Mouse (Mus musculus) cerebellum, adult 2 months (tissue): ENCODE measurements at regions not wholly inside any gene's neighbourhood (a gene's known extent, or its start where the extent isn't known, plus 50 kb on each side); places are given as distances from the start of the nearest gene placed in this dataset.

Source experiments
- CTCF ChIP-seq: fragments of 200-500 bp; IDR thresholded peaks from 2 replicates; pipeline ENCODE4 v1.5.1; 2011; ENCODE audit warnings: low read depth, mild to moderate bottlenecking, control low read depth, low read length, moderate library complexity, borderline replicate concordance; ENCODE audit not compliant: insufficient read depth
- POLR2A ChIP-seq: fragments of 200-500 bp; IDR thresholded peaks from 2 replicates; pipeline ENCODE4 v1.6.1; 2011; ENCODE audit warnings: low read length, control low read depth, borderline replicate concordance; ENCODE audit not compliant: insufficient read depth

DNA sequence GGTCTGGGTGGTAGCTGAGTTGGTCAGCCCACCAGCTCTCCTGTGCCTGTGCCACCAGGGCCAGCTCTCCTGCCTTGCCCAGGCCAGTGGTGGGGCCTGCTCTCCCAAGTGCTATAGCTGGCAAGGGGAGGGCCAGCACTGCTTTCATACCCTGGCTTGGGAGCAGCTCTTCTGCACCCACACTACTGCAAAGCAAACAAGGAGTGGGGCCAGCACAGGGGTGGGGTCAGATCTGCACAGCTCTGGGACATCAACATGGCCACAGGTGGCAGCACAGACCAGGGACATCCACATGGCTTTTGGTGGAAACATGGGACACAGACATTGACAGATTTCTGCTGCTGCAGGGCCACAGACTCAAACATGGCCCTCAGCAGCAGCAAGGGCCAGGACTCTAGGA lies 52.9 kb upstream of the AU015836 start:
- TF ChIP-seq POLR2A (no peak), CTCF (no peak)
